ENCODE assay signal across 16 mouse cellular contexts in the genomic region with DNA sequence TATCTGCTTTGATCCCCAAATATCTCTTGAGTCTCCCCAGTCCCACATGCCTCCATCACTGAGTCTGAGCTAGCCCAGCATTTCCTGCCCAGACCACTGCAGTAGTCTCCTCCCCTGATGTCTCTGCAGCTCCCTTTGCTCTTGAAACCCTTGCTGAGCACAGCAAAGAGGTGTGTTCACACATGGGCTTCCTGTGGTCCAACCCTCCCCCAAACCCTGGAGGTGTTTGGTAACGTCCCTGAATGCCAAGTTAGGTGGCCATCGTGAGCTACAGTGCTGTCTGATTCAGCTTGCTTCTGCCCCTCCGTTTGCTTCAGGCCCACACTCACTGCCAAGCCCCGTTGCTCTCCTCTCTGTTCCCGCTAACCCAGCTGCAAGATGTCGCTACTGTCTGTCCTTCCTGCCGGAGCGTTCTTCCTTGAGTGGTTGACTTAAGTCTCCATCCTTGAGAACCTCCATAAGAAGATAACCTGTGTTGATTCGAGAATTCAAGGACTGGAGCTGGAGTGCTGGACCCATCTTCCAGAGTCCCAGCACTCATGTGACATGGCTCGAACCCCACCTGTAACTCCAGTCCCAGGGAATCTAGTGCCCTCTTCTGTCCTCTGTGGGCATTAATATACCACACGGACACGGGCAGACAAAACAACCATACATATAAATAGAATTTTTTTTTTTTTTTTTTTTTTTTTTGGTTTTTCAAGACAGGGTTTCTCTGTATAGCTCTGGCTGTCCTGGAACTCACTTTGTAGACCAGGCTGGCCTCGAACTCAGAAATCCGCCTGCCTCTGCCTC. TPM values are rescaled to one million over a fixed set of nuclear protein-coding genes. Genes with fewer than 3 reads are reported as not detected.
DNase-seq lines count a peak whose midpoint lies in the region; ATAC-seq and TF ChIP-seq lines count a peak whose summit lies in the region.
"Had no signal": no experiment of that assay in that cellular context is flagged by ENCODE, and none has a peak within 500 bp of the region (broad histone marks: within the 10 kb centered on the region; RNA-seq: fewer than 3 reads in every experiment).

No protein-coding gene starts in this region.

- intact Hi-C loops in heart, adult 2 months (cut with DNase I), result no loop called here

- no peaks in the 10 kb centered on the region for H3K9me3 ChIP-seq in lung, postnatal 0 days (ENCODE audit: low read length)
- no peaks in the 10 kb centered on the region for H3K9me3 ChIP-seq in E14TG2a.4 (ENCODE audit: low read length)
- H3K9me3 ChIP-seq: heart, embryonic 13.5 days; hindbrain, embryonic 12.5 days; midbrain, embryonic 12.5 days; neural tube, embryonic 12.5 days had no signal

- peak; percentile 9; the same call in 1 of the 2 replicates for TF ChIP-seq CTCF in lung, postnatal 0 days (IDR thresholded peaks at IDR 0.05)
- no peak for TF ChIP-seq CTCF in E14TG2a.4 (conservative IDR thresholded peaks at IDR 0.05; ENCODE audit: low read length)
- no peak for TF ChIP-seq CTCF in heart, adult 2 months (IDR thresholded peaks at IDR 0.05)

- TF ChIP-seq POLR2A in heart, adult 2 months (IDR thresholded peaks at IDR 0.05; ENCODE audit: insufficient read depth, low read depth, low read length), result no peak

- peaks cover 4% of the 10 kb centered on the region; the same call in 1 of the 2 replicates for H3K4me1 ChIP-seq in lung, postnatal 0 days (ENCODE audit: insufficient read depth, low read depth, low read length)
- peaks cover 76% of the 10 kb centered on the region for H3K4me1 ChIP-seq in E14TG2a.4 (replicated peaks; ENCODE audit: low read depth, low read length)
- H3K4me1 ChIP-seq in heart, adult 2 months (ENCODE audit: control insufficient read depth, insufficient read depth, low read length), result peaks cover 5% of the 10 kb centered on the region

- no peaks in the 10 kb centered on the region for H3K79me2 ChIP-seq in heart, adult 2 months (replicated peaks; ENCODE audit: control insufficient read depth, insufficient read depth, low read length)

- H3K9ac ChIP-seq in lung, postnatal 0 days (replicated peaks; ENCODE audit: low read depth), result no peak overlapping the region
- no peak overlapping the region for H3K9ac ChIP-seq in heart, adult 2 months (ENCODE audit: low read depth, low read length)
- H3K9ac ChIP-seq: heart, embryonic 13.5 days; hindbrain, embryonic 12.5 days; midbrain, embryonic 12.5 days; neural tube, embryonic 12.5 days had no signal

- H3K27me3 ChIP-seq in lung, postnatal 0 days (replicated peaks; ENCODE audit: insufficient read depth, low read length), result no peaks in the 10 kb centered on the region
- no peaks in the 10 kb centered on the region for H3K27me3 ChIP-seq in E14TG2a.4 (ENCODE audit: insufficient read depth, low read length)
- no peaks in the 10 kb centered on the region for H3K27me3 ChIP-seq in heart, adult 2 months (ENCODE audit: control insufficient read depth, insufficient read depth, low read length)
- H3K27me3 ChIP-seq: heart, embryonic 13.5 days; neural tube, embryonic 12.5 days had no signal

- H3K36me3 ChIP-seq in lung, postnatal 0 days (ENCODE audit: insufficient read depth, low read length), result peaks cover 5% of the 10 kb centered on the region; the same call in 1 of the 2 replicates
- peaks cover 5% of the 10 kb centered on the region for H3K36me3 ChIP-seq in E14TG2a.4 (ENCODE audit: insufficient read depth, low read length)
- no peaks in the 10 kb centered on the region for H3K36me3 ChIP-seq in heart, adult 2 months (ENCODE audit: control insufficient read depth, insufficient read depth, low read length)

- no peak overlapping the region for H3K4me3 ChIP-seq in lung, postnatal 0 days (ENCODE audit: low read depth, low read length)
- H3K4me3 ChIP-seq in E14TG2a.4 (replicated peaks; ENCODE audit: low read length), result peak overlapping the region; percentile 11; the same call in 1 of the 2 replicates
- no peak overlapping the region for H3K4me3 ChIP-seq in heart, adult 2 months
- H3K4me3 ChIP-seq: heart, embryonic 13.5 days; hindbrain, embryonic 12.5 days; midbrain, embryonic 12.5 days; neural tube, embryonic 12.5 days had no signal

- TF ChIP-seq EP300 in lung, postnatal 0 days (IDR thresholded peaks at IDR 0.05), result no peak
- no peak for TF ChIP-seq EP300 in heart, adult 2 months (IDR thresholded peaks at IDR 0.05; ENCODE audit: insufficient read depth, low read depth, low read length)

- ATAC-seq in lung, postnatal 0 days, result no peak
- peak; percentile 78 for ATAC-seq in inflammation-experienced regulatory T-cells, adult 6 months

- no peak for DNase-seq in lung, postnatal 0 days (ENCODE audit: low spot score)
- DNase-seq in lung, postnatal 25 days (ENCODE audit: low spot score), result no peak
- peak; percentile 55 for DNase-seq in thymus, postnatal 25 days
- DNase-seq in Muller cell, postnatal 12 days (ENCODE audit: inconsistent ontology term), result no peak
- no peak for DNase-seq in heart, adult 2 months
- no peak for DNase-seq in cerebellum, adult 8-10 months
- DNase-seq: cerebellum, adult 9-10 months; gastrocnemius, postnatal 10 days; kidney, adult 9 months; left cerebral cortex, postnatal 4 days had no signal

- 60% methylated on average over 13 of the region's 14 CpGs for WGBS in lung, postnatal 0 days
- 74% methylated on average over 14 of the region's 14 CpGs for WGBS in heart, adult 2 months

- H3K4me2 ChIP-seq in lung, postnatal 0 days (replicated peaks; ENCODE audit: low read depth, low read length), result no peak overlapping the region
- H3K4me2 ChIP-seq: heart, embryonic 13.5 days; hindbrain, embryonic 12.5 days; midbrain, embryonic 12.5 days; neural tube, embryonic 12.5 days had no signal

- H3K27ac ChIP-seq in lung, postnatal 0 days (ENCODE audit: low read length), result no peak overlapping the region
- H3K27ac ChIP-seq in heart, adult 2 months, result no peak overlapping the region
- H3K27ac ChIP-seq: heart, embryonic 13.5 days; hindbrain, embryonic 12.5 days; midbrain, embryonic 12.5 days; neural tube, embryonic 12.5 days had no signal

RNA-seq across cellular contexts. Expression of gene Rinl, which starts 3.8 kb away (rescaled TPM):
- polyA plus RNA-seq in lung, postnatal 0 days (2015; fragmentation: Nextera tagmentation; extraction: Ambion mirVana), result 10.2 and 12.9 TPM in 2 replicates
- polyA plus RNA-seq in inflammation-experienced regulatory T-cells, adult 6 months (2017; shearing (Covaris generic)), result 100 to 1,000 TPM; 216 to 294 (median 288) TPM
- 1 to 10 TPM; 1.3 to 2.0 TPM for total RNA-seq in heart, adult 2 months (2021)
- polyA plus RNA-seq in heart, adult 2 months (2012; rRNA removed), result 3.2 and 3.3 TPM in 2 replicates

RNA-seq across cellular contexts. Expression of gene Hnrnpl, which starts 15.8 kb away (rescaled TPM):
- 151 and 154 TPM in 2 replicates for polyA plus RNA-seq in lung, postnatal 0 days (2015; fragmentation: Nextera tagmentation; extraction: Ambion mirVana)
- polyA plus RNA-seq in inflammation-experienced regulatory T-cells, adult 6 months (2017; shearing (Covaris generic)), result 100 to 1,000 TPM; 171 to 386 (median 383) TPM
- total RNA-seq in heart, adult 2 months (2021), result 100 to 1,000 TPM; 192 to 206 TPM
- polyA plus RNA-seq in heart, adult 2 months (2012; rRNA removed), result 208 and 348 TPM in 2 replicates

RNA-seq across cellular contexts. Expression of gene Nfkbib, which starts 25.3 kb away (rescaled TPM):
- polyA plus RNA-seq in lung, postnatal 0 days (2015; fragmentation: Nextera tagmentation; extraction: Ambion mirVana), result 42.3 and 42.7 TPM in 2 replicates
- polyA plus RNA-seq in inflammation-experienced regulatory T-cells, adult 6 months (2017; shearing (Covaris generic)), result 10 to 100 TPM; 46.0 to 72.8 (median 53.3) TPM
- total RNA-seq in heart, adult 2 months (2021), result 10 to 100 TPM; 25.1 to 31.6 TPM
- 18.7 and 27.8 TPM in 2 replicates for polyA plus RNA-seq in heart, adult 2 months (2012; rRNA removed)

RNA-seq across cellular contexts. Expression of gene Sirt2, which starts 26.1 kb away (rescaled TPM):
- 55.4 and 57.1 TPM in 2 replicates for polyA plus RNA-seq in lung, postnatal 0 days (2015; fragmentation: Nextera tagmentation; extraction: Ambion mirVana)
- polyA plus RNA-seq in inflammation-experienced regulatory T-cells, adult 6 months (2017; shearing (Covaris generic)), result 100 to 1,000 TPM in 1 of 3 experiments, 10 to 100 TPM in 2; 65.3 to 134 (median 90.9) TPM
- 10 to 100 TPM; 78.8 to 92.3 TPM for total RNA-seq in heart, adult 2 months (2021)
- 82.9 and 103 TPM in 2 replicates for polyA plus RNA-seq in heart, adult 2 months (2012; rRNA removed)

RNA-seq across cellular contexts. Expression of gene Ech1, which starts 32.4 kb away (rescaled TPM):
- 287 and 308 TPM in 2 replicates for polyA plus RNA-seq in lung, postnatal 0 days (2015; fragmentation: Nextera tagmentation; extraction: Ambion mirVana)
- 100 to 1,000 TPM; 190 to 267 (median 222) TPM for polyA plus RNA-seq in inflammation-experienced regulatory T-cells, adult 6 months (2017; shearing (Covaris generic))
- total RNA-seq in heart, adult 2 months (2021), result 1,000 to 10,000 TPM; 1,826 to 2,229 TPM
- polyA plus RNA-seq in heart, adult 2 months (2012; rRNA removed), result 2,087 and 2,697 TPM in 2 replicates

Comparison
In these comparisons a context has a peak if more than half of its experiments do, and no peak if none do; other contexts are left out.
1. RNA of gene Rinl, which starts 3.8 kb away (polyA plus RNA-seq): 216 to 294 TPM in inflammation-experienced regulatory T-cells, adult 6 months; 10.2 to 12.9 TPM in lung, postnatal 0 days and 3.2 to 3.3 TPM in heart, adult 2 months; every median in the first group is over 10 times any median in the second.